Mouse (Mus musculus) frontal cortex, postnatal 25 days (tissue): Measurements from ENCODE around the gene Kcnma1.

Experiments
- DNase-seq, 2 experiments: peaks; one replicate each; pipeline ENCODE4 v3.0.0; 2022; ENCODE audit warnings: low spot score in 2 of 2

Gene Kcnma1

GRCm38 (mm10) chr14:23966471-23966870 is 47.8 kb downstream of the Kcnma1 start:
- DNase-seq: no peak

DNA sequence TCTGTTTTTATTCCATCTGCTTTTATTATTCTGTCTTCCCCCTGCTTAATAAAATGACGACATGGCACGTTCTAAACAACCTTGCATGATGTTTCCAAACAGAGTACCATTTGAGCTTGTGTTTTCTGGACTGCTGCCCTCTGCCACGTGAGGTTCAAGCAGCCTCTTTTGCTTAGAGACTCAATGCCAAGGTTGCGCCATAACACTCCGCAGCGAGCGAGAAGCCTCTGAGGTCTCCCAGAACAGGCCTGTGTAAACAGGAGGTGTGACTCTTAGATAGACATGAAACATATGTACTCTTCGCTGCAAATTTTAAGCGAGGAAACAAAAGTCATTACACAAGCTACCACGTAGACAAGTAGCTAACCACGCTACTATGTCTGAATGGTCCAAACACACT is 55.2 kb downstream of the Kcnma1 start:
- DNase-seq: no peak

GRCm38 (mm10) chr14:23957270-23957669 is 57.0 kb downstream of the Kcnma1 start:
- DNase-seq: no peak

DNA sequence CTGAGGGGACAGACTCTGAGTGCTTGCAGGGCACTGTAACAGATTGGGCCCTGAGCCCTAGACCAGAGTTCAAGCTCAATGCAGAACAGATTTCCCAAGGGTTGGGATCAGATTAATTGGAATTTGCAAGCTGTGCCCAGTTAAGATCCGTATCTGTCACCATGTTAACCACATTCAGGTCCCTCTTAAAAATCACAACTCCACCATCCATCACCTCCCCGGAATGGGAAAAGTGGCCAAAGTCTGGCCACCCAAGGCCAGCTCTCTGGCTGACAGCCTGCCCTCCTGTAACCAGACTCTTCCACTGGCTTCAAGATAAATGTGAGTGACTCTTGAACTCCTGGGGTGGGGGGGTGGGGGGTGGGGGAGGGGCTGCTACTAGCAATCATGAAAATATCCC is 70.4 kb downstream of the Kcnma1 start:
- no peak for DNase-seq

DNA sequence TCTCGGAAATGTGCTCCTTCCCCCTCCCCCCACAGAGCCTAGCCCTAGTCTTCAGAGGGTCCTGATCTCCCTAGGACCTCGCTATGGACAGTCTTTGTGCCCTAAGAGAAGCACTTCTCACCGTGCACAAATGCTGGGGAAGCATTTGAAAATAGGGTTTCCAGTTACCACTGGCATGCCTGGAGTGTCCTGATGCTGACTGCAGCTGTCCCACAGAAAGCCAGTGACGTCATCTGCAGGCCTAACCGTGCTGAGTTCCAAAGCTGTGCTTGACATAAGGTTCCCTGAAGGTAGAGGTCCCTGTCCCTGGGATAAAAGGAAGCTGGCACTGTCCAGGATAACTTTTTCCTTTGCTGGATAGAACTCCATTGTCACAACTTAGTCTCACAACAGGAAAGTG is 71.1 kb downstream of the Kcnma1 start:
- DNase-seq: no peak

GRCm38 (mm10) chr14:23942103-23942502 is 72.2 kb downstream of the Kcnma1 start:
- no peak for DNase-seq

GRCm38 (mm10) chr14:23935016-23935415 is 79.3 kb downstream of the Kcnma1 start:
- DNase-seq: no peak

DNA sequence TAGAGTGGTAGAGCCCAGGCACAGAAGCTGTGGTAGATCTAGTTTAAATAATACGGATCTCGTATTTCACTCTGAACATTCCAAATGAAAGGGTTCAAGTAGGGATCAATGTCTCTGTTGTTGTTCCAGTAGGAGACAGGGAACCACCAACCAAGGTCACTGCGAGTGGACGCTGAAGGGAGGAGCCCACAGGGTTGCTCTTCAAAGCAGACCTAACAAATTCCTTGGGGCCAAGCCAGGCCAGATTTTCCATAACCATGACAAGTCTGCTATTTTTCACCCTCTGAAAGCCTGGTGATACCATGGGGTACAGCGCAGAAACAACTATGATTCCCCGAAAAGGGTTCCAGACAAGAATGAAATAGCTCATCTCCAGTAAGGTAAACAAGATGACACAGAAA is 82.6 kb downstream of the Kcnma1 start:
- no peak for DNase-seq

DNA sequence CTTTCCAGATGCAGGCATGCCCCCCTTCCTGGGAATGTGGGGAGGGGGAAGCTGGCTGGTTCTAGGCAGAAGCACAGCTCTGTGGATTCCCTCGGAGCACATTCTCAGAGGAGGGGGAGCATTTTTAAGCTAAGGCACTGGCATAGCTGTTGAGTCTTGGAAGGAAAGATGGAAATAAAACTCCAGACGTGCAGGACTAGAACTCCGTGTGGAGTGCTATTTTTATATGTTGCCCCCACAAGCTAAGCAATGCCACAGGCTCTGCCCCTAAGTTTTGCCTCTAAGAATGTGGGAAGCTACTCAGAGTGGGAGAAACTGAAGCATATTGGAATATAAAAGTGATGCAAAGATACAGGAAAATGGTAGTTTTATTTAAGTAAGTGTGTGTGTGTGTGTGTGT is 85.1 kb downstream of the Kcnma1 start:
- no peak for DNase-seq

DNA sequence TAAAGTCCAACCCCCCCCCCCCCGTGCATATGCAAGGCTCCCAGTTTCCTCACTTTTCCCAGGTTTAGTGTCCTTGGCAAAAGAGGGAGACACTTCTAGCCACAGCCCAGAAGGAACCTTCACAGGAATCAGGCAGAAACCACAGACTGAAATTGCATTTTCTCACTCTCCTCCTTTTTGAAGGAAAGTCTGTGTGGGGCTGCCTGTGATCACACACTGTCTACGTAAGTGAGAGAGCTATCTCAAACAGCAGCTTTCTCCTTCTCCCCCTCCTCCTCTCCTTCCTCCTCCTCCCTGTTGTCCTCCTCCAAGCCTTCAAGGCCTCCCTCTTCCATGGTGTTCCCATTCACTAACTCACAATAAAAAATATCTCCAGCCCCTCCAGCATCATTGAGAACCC is 90.9 kb downstream of the Kcnma1 start:
- no peak for DNase-seq

- no peak for DNase-seq
Measured at GRCm38 (mm10) chr14:23922755-23923154, 91.5 kb downstream of the Kcnma1 start.

GRCm38 (mm10) chr14:23911108-23911629 is 103.1 kb downstream of the Kcnma1 start:
- no peak for DNase-seq

GRCm38 (mm10) chr14:23908564-23908963 is 105.7 kb downstream of the Kcnma1 start:
- DNase-seq: no peak

GRCm38 (mm10) chr14:23902636-23903279 is 111.5 kb downstream of the Kcnma1 start:
- DNase-seq: no peak

DNA sequence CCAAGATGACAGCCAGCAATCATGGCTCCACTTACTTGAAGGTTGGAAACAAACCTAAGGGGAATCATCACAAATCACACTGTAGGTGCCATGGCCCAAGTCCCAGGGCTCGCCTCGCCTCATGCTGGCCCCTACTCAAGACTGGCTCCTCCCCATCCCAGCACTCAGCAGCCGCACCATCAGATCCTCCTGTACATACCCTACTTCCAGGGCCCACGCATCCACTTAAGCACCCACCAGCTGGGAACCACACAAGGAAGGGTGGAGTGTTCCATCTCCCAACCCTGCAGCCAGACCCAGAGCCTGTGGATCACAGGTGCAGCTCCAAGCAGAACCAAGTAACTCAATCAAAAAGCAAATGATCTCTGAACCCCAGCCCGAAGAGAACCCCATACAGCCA is 114.8 kb downstream of the Kcnma1 start:
- no peak for DNase-seq

DNA sequence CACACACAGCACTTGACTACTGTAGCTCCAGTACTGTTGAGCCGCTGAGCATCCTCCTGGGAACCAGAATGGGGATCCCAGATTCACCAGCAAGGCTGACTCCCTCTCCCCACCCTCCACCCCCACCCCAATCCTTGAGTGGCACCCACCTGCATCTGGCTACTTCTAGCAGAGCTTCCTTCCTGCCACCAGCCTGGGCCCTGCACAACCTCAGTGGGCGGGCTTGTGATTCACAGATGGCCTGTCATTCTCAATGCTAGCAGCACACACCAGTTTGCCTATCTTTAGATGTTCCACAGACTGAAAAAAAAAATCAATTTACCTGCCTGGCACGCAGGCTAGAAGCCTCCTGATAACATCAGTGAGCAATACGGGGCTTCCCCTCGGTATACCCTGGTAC is 116.5 kb downstream of the Kcnma1 start:
- DNase-seq: peak in 1 of 2 experiments; percentile 36

DNA sequence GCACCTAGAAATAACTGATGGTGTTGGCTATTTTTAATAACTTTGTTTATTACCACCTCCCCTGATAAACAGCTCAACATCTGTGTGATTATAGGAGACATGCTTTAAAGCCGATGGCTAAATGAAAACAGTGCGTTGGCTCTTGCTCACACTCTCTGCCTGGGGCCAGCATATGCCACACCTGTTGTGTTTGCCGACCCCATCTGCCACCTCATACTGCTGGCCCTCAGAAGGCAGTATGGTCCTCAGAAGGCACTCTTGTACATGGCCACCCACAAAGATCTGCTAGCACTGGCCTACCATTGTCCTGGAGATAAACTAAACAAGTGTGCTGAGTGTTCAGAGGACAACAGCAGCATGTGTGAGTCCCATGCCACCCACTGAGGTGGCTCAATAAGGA is 118.3 kb downstream of the Kcnma1 start:
- DNase-seq: no peak

GRCm38 (mm10) chr14:23886112-23886511 is 128.2 kb downstream of the Kcnma1 start:
- DNase-seq: no peak

- DNase-seq: peak; percentile 43 to 65
Measured at GRCm38 (mm10) chr14:23885539-23885938, 128.8 kb downstream of the Kcnma1 start.

DNA sequence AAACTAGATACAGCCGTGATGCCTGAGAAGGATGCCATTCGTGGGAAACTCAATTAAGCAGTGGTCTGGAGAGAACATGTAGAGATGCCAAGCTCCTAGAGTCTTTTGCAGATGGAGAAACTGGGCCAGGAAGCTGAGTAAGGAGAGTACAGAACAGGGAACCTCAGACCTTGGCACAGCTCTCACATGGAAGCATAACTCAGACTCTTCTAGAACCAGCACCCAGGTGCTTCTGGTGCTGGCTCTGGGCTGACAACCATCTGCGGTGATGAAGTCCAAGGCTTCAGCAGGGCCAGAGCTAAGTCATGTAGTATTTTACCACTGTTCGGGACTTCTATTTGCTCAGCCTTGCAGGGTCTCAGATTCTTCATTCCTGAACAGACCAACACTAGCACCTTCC is 129.2 kb downstream of the Kcnma1 start:
- DNase-seq: no peak

- DNase-seq: no peak
Measured at GRCm38 (mm10) chr14:23882001-23882400, 132.3 kb downstream of the Kcnma1 start.

- no peak for DNase-seq
Measured at GRCm38 (mm10) chr14:23879331-23879730, 135.0 kb downstream of the Kcnma1 start.

GRCm38 (mm10) chr14:23877561-23877960 is 136.7 kb downstream of the Kcnma1 start:
- no peak for DNase-seq

DNA sequence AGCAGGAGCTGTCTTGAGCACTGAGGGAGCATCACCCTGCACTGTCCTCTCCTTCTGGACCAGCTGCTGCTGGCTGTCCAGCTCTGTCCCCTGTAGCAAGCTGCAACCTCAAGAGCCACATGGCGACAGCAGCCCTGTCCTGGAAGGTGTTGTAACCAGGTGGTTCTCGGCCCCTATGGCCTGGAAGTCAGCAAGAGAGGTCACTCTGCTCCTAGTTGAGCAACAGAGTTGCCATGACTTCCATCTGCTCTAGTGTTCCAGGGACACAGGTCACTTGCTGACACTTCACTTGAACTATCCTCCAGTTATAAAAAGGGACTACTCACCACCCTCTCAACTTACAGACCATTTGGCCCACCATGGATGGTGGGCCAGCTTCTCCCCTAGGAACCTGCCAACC is 139.7 kb downstream of the Kcnma1 start:
- DNase-seq: no peak
